Mouse (Mus musculus): ENCODE data around the gene Cop1. TPM values are rescaled to one million over a fixed set of nuclear protein-coding genes. Genes with fewer than 3 reads are reported as not detected.
A peak's percentile ranks its signal among the peaks of the same experiment; 100 is the strongest.
"Not testable (repeated sequence)": the region's sequence is repeated elsewhere in the genome, so short reads cannot be mapped to it uniquely, and the experiment has no call there.

The Cop1 gene
- 96.1 and 96.2 TPM in 2 replicates for polyA plus RNA-seq (2015; fragmentation: Nextera tagmentation; extraction: Ambion mirVana)

DNA sequence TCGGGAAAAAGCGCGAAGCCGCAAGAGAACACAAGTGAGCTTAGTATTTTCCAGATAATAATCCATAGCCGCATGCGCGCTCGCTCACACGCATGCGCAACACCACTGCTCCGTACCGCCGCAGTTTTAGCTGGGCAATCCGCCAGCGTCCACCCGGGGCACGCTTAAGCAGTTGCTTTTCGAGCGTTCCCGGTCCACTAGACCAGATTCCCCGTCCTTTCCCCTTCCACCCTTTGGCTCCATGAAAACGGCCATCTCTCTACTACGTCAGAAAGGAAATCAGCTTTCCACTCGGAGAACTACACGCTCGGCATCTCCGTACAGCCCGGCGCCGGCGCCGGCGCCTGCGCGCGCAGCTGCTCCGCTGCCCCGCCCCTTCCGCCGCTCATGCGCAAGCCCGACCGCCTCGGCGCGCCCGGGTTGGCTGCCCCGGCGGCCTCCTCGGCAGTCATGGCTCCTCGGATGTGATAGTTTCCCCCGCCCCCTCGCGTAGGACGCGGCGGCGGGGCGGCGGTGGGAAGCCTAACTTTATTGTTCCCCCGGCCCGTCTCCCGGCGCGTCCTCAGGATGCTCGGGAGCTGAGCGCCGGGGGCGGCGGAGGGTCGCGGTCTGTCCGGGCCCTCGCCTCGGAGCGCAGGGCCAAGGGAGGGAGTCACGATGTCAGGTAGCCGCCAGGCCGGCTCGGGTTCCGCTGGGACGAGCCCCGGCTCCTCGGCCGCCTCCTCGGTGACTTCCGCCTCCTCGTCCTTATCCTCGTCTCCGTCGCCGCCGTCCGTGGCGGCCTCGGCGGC, at the start of gene Cop1:
TSS of gene Cop1 (plus strand) at position 540 of the 791 bp plus-strand sequence.
- H3K4me2 ChIP-seq: peak within 1 kb of the TSS; percentile 62
- not testable (repeated sequence) for H3K27me3 ChIP-seq, H3K36me3 ChIP-seq, H3K9me3 ChIP-seq
- peak within 1 kb of the TSS; percentile 52 for H3K9ac ChIP-seq
- ATAC-seq (ENCODE audit: low FRiP score, low read depth): peak; percentile 98
- H3K4me1 ChIP-seq (replicated peaks): peaks cover 24% of the 10 kb centered on the region
- H3K27ac ChIP-seq (replicated peaks): peak within 1 kb of the TSS; percentile 99
- WGBS: under 1% methylated on average over 77 of the region's 97 CpGs
- H3K4me3 ChIP-seq: peak within 1 kb of the TSS; percentile 80

- Histone ChIP-seq H3K9me3 (no peaks in the 10 kb centered on the region), H3K9ac (no peak overlapping the region), H3K4me2 (no peak overlapping the region), H3K27me3 (no peaks in the 10 kb centered on the region), H3K36me3 (no peaks in the 10 kb centered on the region), H3K4me3 (no peak overlapping the region), H3K27ac (replicated peaks) (no peak overlapping the region), H3K4me1 (replicated peaks) (no peaks in the 10 kb centered on the region)
- ATAC-seq (ENCODE audit: low FRiP score, low read depth): no peak
- WGBS: 82% methylated on average over 3 of the region's 3 CpGs
Observed at GRCm38 (mm10) chr1:159186741-159187140, 45.4 kb upstream of the Cop1 start.

GRCm38 (mm10) chr1:159198603-159199002, 33.5 kb upstream of the Cop1 start:
- ATAC-seq (ENCODE audit: low FRiP score, low read depth): no peak
- no peaks in the 10 kb centered on the region for H3K4me1 ChIP-seq (replicated peaks)
- WGBS: 74% methylated on average over 3 of the region's 3 CpGs

GRCm38 (mm10) chr1:159199606-159200005, 32.5 kb upstream of the Cop1 start:
- Histone ChIP-seq H3K4me2 (no peak overlapping the region), H3K9ac (no peak overlapping the region), H3K4me3 (no peak overlapping the region), H3K27ac (replicated peaks) (no peak overlapping the region), H3K9me3 (no peaks in the 10 kb centered on the region), H3K36me3 (no peaks in the 10 kb centered on the region), H3K4me1 (replicated peaks) (no peaks in the 10 kb centered on the region), H3K27me3 (no peaks in the 10 kb centered on the region)
- WGBS: 89% methylated on average over 3 of the region's 3 CpGs
- ATAC-seq (ENCODE audit: low FRiP score, low read depth): no peak

More at GRCm38 (mm10) chr1:159198603-159199002, 33.5 kb upstream of the Cop1 start:
- Histone ChIP-seq H3K27me3 (no peaks in the 10 kb centered on the region), H3K4me2 (no peak overlapping the region), H3K4me3 (no peak overlapping the region), H3K36me3 (no peaks in the 10 kb centered on the region), H3K9me3 (no peaks in the 10 kb centered on the region), H3K9ac (no peak overlapping the region), H3K27ac (replicated peaks) (no peak overlapping the region)

GRCm38 (mm10) chr1:159201220-159201619, 30.9 kb upstream of the Cop1 start:
- Histone ChIP-seq H3K4me2 (no peak overlapping the region), H3K9me3 (no peaks in the 10 kb centered on the region), H3K27me3 (no peaks in the 10 kb centered on the region), H3K9ac (no peak overlapping the region), H3K27ac (replicated peaks) (no peak overlapping the region), H3K4me1 (replicated peaks) (no peaks in the 10 kb centered on the region), H3K4me3 (no peak overlapping the region), H3K36me3 (no peaks in the 10 kb centered on the region)
- no peak for ATAC-seq (ENCODE audit: low FRiP score, low read depth)

DNA sequence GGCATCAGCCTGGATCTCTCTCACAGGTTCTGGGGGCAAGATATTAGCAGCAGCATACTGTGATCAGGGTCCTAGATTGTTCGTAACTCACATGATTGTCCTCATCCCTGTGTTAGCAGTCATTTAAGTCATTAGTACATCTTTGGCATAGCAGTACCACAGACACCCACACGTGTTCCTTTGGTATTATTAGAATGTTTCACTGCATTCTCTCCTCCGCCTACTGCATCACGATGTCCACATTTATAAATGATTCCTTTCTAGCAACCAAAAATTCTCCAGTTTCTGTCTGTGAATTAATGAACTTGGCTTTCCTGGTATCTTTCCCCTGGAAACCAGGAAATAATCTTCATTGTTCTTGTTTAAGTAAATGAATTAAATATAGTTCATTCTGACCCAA, 20.4 kb upstream of the Cop1 start:
- Histone ChIP-seq H3K4me2 (no peak overlapping the region), H3K9ac (no peak overlapping the region), H3K9me3 (no peaks in the 10 kb centered on the region), H3K36me3 (no peaks in the 10 kb centered on the region), H3K4me1 (replicated peaks) (no peaks in the 10 kb centered on the region), H3K27ac (replicated peaks) (no peak overlapping the region), H3K27me3 (no peaks in the 10 kb centered on the region), H3K4me3 (no peak overlapping the region)
- ATAC-seq (ENCODE audit: low FRiP score, low read depth): no peak
- WGBS: 85% methylated on average over 4 of the region's 4 CpGs

GRCm38 (mm10) chr1:159217437-159217836, 14.7 kb upstream of the Cop1 start:
- Histone ChIP-seq H3K27ac (replicated peaks) (no peak overlapping the region), H3K9ac (no peak overlapping the region), H3K4me1 (replicated peaks) (no peaks in the 10 kb centered on the region), H3K4me3 (no peak overlapping the region), H3K9me3 (no peaks in the 10 kb centered on the region), H3K36me3 (no peaks in the 10 kb centered on the region), H3K27me3 (no peaks in the 10 kb centered on the region), H3K4me2 (no peak overlapping the region)
- 93% methylated on average over 4 of the region's 4 CpGs for WGBS
- no peak for ATAC-seq (ENCODE audit: low FRiP score, low read depth)

DNA sequence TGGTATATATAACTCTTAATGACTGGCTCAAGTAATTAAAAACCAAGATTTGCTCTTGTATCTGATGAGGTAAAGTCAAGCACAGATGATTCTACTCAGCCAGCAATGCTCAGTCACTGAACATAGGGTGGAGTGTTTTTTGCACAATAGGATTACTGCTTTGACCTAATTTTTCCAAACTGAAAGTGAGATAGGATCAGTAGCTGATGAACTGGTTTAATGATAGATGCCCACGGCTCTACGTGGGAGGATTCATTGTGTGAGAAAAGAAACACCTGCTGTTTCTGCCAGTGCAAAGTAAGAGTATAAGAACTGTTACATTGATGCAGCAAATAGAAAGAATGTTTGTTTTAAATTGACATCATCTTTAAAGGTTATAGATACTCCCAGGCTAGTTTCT, 10.1 kb upstream of the Cop1 start:
- H3K4me1 ChIP-seq (replicated peaks): no peaks in the 10 kb centered on the region
- no peaks in the 10 kb centered on the region for H3K36me3 ChIP-seq
- H3K27me3 ChIP-seq: no peaks in the 10 kb centered on the region
- WGBS: 69% methylated on average over 2 of the region's 2 CpGs
- H3K4me3 ChIP-seq: no peak overlapping the region
- no peaks in the 10 kb centered on the region for H3K9me3 ChIP-seq
- no peak for ATAC-seq (ENCODE audit: low FRiP score, low read depth)
- no peak overlapping the region for H3K27ac ChIP-seq (replicated peaks)
- H3K9ac ChIP-seq: no peak overlapping the region
- no peak overlapping the region for H3K4me2 ChIP-seq

GRCm38 (mm10) chr1:159225064-159225824, 6.9 kb upstream of the Cop1 start:
- no peak overlapping the region for H3K4me3 ChIP-seq
- no peaks in the 10 kb centered on the region for H3K27me3 ChIP-seq
- 83% methylated on average over 8 of the region's 8 CpGs for WGBS
- no peaks in the 10 kb centered on the region for H3K4me1 ChIP-seq (replicated peaks)
- ATAC-seq (ENCODE audit: low FRiP score, low read depth): no peak
- no peak overlapping the region for H3K4me2 ChIP-seq
- H3K36me3 ChIP-seq: no peaks in the 10 kb centered on the region
- H3K9me3 ChIP-seq: no peaks in the 10 kb centered on the region
- no peak overlapping the region for H3K9ac ChIP-seq
- no peak overlapping the region for H3K27ac ChIP-seq (replicated peaks)

GRCm38 (mm10) chr1:159232572-159233261, 597 bp downstream of the Cop1 start:
- not testable (repeated sequence) for H3K36me3 ChIP-seq, H3K9me3 ChIP-seq, H3K27me3 ChIP-seq
- Histone ChIP-seq H3K27ac (replicated peaks) (peak overlapping the region; percentile 99), H3K9ac (peak overlapping the region; percentile 52), H3K4me1 (replicated peaks) (peaks cover 24% of the 10 kb centered on the region), H3K4me2 (peak overlapping the region; percentile 51), H3K4me3 (peak overlapping the region; percentile 80)
- under 1% methylated on average over 22 of the region's 47 CpGs for WGBS
- ATAC-seq (ENCODE audit: low FRiP score, low read depth): peak; percentile 57

DNA sequence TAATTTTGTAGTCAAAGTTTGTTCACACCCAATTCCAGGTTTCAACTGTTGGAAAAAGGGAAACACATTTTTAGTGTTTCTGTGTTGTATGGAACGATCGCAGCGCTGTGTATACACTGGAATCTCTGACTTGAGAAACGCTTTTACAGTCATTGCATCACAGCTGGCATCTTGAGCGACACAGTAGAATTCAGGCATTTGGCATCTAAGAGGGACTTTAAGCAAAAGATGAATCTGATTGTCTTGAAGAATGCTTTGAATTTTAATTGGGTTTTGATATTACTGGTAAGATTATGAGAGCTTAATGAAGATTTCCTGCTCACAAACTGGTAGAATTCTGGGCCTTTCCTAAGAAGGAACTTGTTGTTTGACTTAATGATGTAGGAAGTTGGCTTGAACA, 1.3 kb downstream of the Cop1 start:
- H3K4me1 ChIP-seq (replicated peaks): peaks cover 29% of the 10 kb centered on the region
- H3K36me3 ChIP-seq: no peaks in the 10 kb centered on the region

DNA sequence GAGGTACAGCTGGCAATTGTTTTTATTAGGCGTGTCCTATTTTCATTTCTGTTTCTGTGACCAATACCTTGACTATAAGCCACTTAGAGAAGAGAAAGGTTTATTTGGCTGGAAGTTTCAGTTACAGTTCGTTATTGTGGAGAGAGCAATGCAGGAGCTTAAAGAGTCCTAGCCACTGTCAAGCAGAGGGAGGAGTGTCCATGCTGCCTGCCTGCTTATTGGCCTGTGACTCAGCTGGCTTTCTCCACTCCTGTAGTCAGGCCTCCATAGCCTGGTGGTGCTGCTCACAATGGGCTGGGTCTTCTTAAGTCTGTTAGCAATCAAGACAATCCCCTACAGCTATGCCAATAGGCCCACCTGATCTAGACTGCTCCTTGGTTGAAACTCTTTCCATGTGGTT, 2.4 kb downstream of the Cop1 start:
- Histone ChIP-seq H3K4me2 (peak overlapping the region; percentile 51; the same call in 1 of the 2 replicates), H3K27me3 (no peaks in the 10 kb centered on the region), H3K9me3 (no peaks in the 10 kb centered on the region), H3K4me3 (no peak overlapping the region), H3K4me1 (replicated peaks) (peaks cover 30% of the 10 kb centered on the region), H3K9ac (no peak overlapping the region), H3K27ac (replicated peaks) (no peak overlapping the region), H3K36me3 (no peaks in the 10 kb centered on the region)
- 71% methylated on average over 2 of the region's 2 CpGs for WGBS
- no peak for ATAC-seq (ENCODE audit: low FRiP score, low read depth)

More for the DNA sequence above, 1.3 kb downstream of the Cop1 start:
- no peak for ATAC-seq (ENCODE audit: low FRiP score, low read depth)
- H3K4me2 ChIP-seq: peak overlapping the region; percentile 51
- no peaks in the 10 kb centered on the region for H3K9me3 ChIP-seq
- no peak overlapping the region for H3K27ac ChIP-seq (replicated peaks)
- H3K27me3 ChIP-seq: no peaks in the 10 kb centered on the region
- H3K9ac ChIP-seq: peak overlapping the region; percentile 52
- H3K4me3 ChIP-seq: peak overlapping the region; percentile 80
- 31% methylated on average over 5 of the region's 5 CpGs for WGBS

Data from hindbrain, embryonic 15.5 days (tissue).